Mouse (Mus musculus) kidney, embryonic 14.5 days (tissue): ENCODE measurements around the gene Sfxn3. TPM values are rescaled to one million over a fixed set of nuclear protein-coding genes. Genes with fewer than 3 reads are reported as not detected.

Experiments
- ATAC-seq: fragments of 200-750 bp; cut with Nextera tagmentation; 2 replicates; pipeline ENCODE4 v1.8.0; 2017; ENCODE audit warnings: moderate number of reproducible peaks, mild to moderate bottlenecking, moderate TSS enrichment, moderate library complexity; ENCODE audit not compliant: low FRiP score, low TSS enrichment
- H3K27ac ChIP-seq: fragments of 300-500 bp; sonication (generic); 2 replicates; pipeline ENCODE4 v1.5.1; 2014; ENCODE audit warnings: low read depth, mild to moderate bottlenecking, low read length, moderate library complexity, mixed read lengths
- H3K27me3 ChIP-seq: fragments of 300-500 bp; sonication (generic); 2 replicates; pipeline ENCODE4 v1.6.1; 2014; ENCODE audit warnings: mild to moderate bottlenecking, low read length; ENCODE audit not compliant: control insufficient read depth, insufficient read depth
- H3K36me3 ChIP-seq: fragments of 300-500 bp; sonication (generic); 2 replicates; pipeline ENCODE4 v1.6.1; 2014; ENCODE audit warnings: low read length, mixed read lengths; ENCODE audit not compliant: control insufficient read depth, insufficient read depth
- H3K4me1 ChIP-seq: fragments of 300-500 bp; sonication (generic); 2 replicates; pipeline ENCODE4 v1.6.1; 2014; ENCODE audit warnings: low read length, mixed read lengths; ENCODE audit not compliant: control insufficient read depth, insufficient read depth
- H3K4me2 ChIP-seq: fragments of 300-500 bp; sonication (generic); replicated peaks from 2 replicates; pipeline ENCODE4 v1.6.1; 2014; ENCODE audit warnings: low read depth, mild to moderate bottlenecking, low read length
- H3K4me3 ChIP-seq: fragments of 300-500 bp; sonication (generic); 2 replicates; pipeline ENCODE4 v1.5.1; 2014; ENCODE audit warnings: mild to moderate bottlenecking, low read length
- H3K9ac ChIP-seq: fragments of 300-500 bp; sonication (generic); 2 replicates; pipeline ENCODE4 v1.6.1; 2014; ENCODE audit warnings: low read depth, mild to moderate bottlenecking, low read length, moderate library complexity
- H3K9me3 ChIP-seq: fragments of 300-500 bp; sonication (generic); 2 replicates; pipeline ENCODE4 v1.6.1; 2016; ENCODE audit warnings: low read length; ENCODE audit not compliant: control insufficient read depth
- WGBS: fragments of 180-500 bp; shearing (Covaris S2); extraction: QIAGEN DNeasy Blood & Tissue Kit; methylation state at CpG from one replicate; pipeline ENCODE4 v1.1.7; 2014; 5-methylcytosine and 5-hydroxymethylcytosine counted together
- polyA plus RNA-seq: library from polyadenylated mRNA; unstranded; fragments of >200 nt; fragmentation: Nextera tagmentation; extraction: Ambion mirVana; gene quantifications from 2 replicates; pipeline ENCODE4 v1.2.1, GENCODE M21; 2014

The Sfxn3 gene
- polyA plus RNA-seq, 1 experiment from 2014 or later, result 18.3 TPM

- peak; percentile 44 for ATAC-seq
- H3K4me3 ChIP-seq, result peak overlapping the region; percentile 80
- H3K4me2 ChIP-seq, result peak overlapping the region; percentile 96
- peak overlapping the region; percentile 100 for H3K27ac ChIP-seq
- no peaks in the 10 kb centered on the region for H3K27me3 ChIP-seq
- peak overlapping the region; percentile 85; the same call in 1 of the 2 replicates for H3K9ac ChIP-seq
- under 1% methylated on average over 18 of the region's 18 CpGs for WGBS
- no peaks in the 10 kb centered on the region for H3K9me3 ChIP-seq
- peaks cover 56% of the 10 kb centered on the region for H3K4me1 ChIP-seq
- H3K36me3 ChIP-seq, result peaks cover 19% of the 10 kb centered on the region
Observed at GRCm38 (mm10) chr19:45016341-45017215, 30.7 kb upstream of the Sfxn3 start.

GRCm38 (mm10) chr19:45017216-45017771 is 30.0 kb upstream of the Sfxn3 start:
- H3K4me3 ChIP-seq, result peak overlapping the region; percentile 80
- WGBS, result under 1% methylated on average over 27 of the region's 27 CpGs
- H3K4me1 ChIP-seq, result peaks cover 61% of the 10 kb centered on the region
- peak overlapping the region; percentile 96 for H3K4me2 ChIP-seq
- H3K9ac ChIP-seq, result peak overlapping the region; percentile 85
- peak overlapping the region; percentile 100 for H3K27ac ChIP-seq
- no peaks in the 10 kb centered on the region for H3K9me3 ChIP-seq
- no peaks in the 10 kb centered on the region for H3K27me3 ChIP-seq
- H3K36me3 ChIP-seq, result peaks cover 19% of the 10 kb centered on the region
- peak; percentile 67 for ATAC-seq

GRCm38 (mm10) chr19:45017909-45018308 is 29.4 kb upstream of the Sfxn3 start:
- H3K4me2 ChIP-seq, result peak overlapping the region; percentile 96
- peak overlapping the region; percentile 85 for H3K9ac ChIP-seq
- under 1% methylated on average over 44 of the region's 48 CpGs for WGBS
- no peaks in the 10 kb centered on the region for H3K27me3 ChIP-seq
- H3K36me3 ChIP-seq, result peaks cover 20% of the 10 kb centered on the region
- ATAC-seq, result peak; percentile 72
- peak overlapping the region; percentile 100 for H3K27ac ChIP-seq
- peaks cover 61% of the 10 kb centered on the region for H3K4me1 ChIP-seq
- H3K9me3 ChIP-seq, result no peaks in the 10 kb centered on the region
- H3K4me3 ChIP-seq, result peak overlapping the region; percentile 80

GRCm38 (mm10) chr19:45018351-45018831 is 28.9 kb upstream of the Sfxn3 start:
- peak overlapping the region; percentile 85 for H3K9ac ChIP-seq
- H3K27me3 ChIP-seq, result no peaks in the 10 kb centered on the region
- peak overlapping the region; percentile 80 for H3K4me3 ChIP-seq
- H3K4me1 ChIP-seq, result peaks cover 58% of the 10 kb centered on the region
- H3K27ac ChIP-seq, result peak overlapping the region; percentile 100
- H3K9me3 ChIP-seq, result no peaks in the 10 kb centered on the region
- H3K4me2 ChIP-seq, result peak overlapping the region; percentile 96
- 3% methylated on average over 13 of the region's 13 CpGs for WGBS
- peak; percentile 1; the same call in 1 of the 2 replicates for ATAC-seq
- peaks cover 21% of the 10 kb centered on the region for H3K36me3 ChIP-seq

- peaks cover 47% of the 10 kb centered on the region for H3K4me1 ChIP-seq
- H3K4me3 ChIP-seq, result peak overlapping the region; percentile 4; the same call in 1 of the 2 replicates
- WGBS, result 50% methylated on average over 6 of the region's 6 CpGs
- peaks cover 36% of the 10 kb centered on the region for H3K36me3 ChIP-seq
- peak overlapping the region; percentile 18; the same call in 1 of the 2 replicates for H3K9ac ChIP-seq
- ATAC-seq, result no peak
- H3K27ac ChIP-seq, result no peak overlapping the region
- H3K27me3 ChIP-seq, result no peaks in the 10 kb centered on the region
- peak overlapping the region; percentile 30 for H3K4me2 ChIP-seq
- no peaks in the 10 kb centered on the region for H3K9me3 ChIP-seq
Observed at GRCm38 (mm10) chr19:45020348-45020747, 27.0 kb upstream of the Sfxn3 start.

- 90% methylated on average over 15 of the region's 15 CpGs for WGBS
- Histone ChIP-seq H3K27me3 (no peaks in the 10 kb centered on the region), H3K4me3 (no peak overlapping the region), H3K9ac (peak overlapping the region; percentile 18; the same call in 1 of the 2 replicates), H3K36me3 (peaks cover 46% of the 10 kb centered on the region), H3K4me1 (peaks cover 41% of the 10 kb centered on the region), H3K4me2 (no peak overlapping the region), H3K9me3 (no peaks in the 10 kb centered on the region), H3K27ac (no peak overlapping the region)
- ATAC-seq, result no peak
Observed at GRCm38 (mm10) chr19:45021362-45021761, 25.9 kb upstream of the Sfxn3 start.

- H3K4me3 ChIP-seq, result no peak overlapping the region
- no peak overlapping the region for H3K9ac ChIP-seq
- H3K27ac ChIP-seq, result no peak overlapping the region
- no peaks in the 10 kb centered on the region for H3K27me3 ChIP-seq
- peaks cover 65% of the 10 kb centered on the region for H3K36me3 ChIP-seq
- ATAC-seq, result no peak; the same call in 1 of the 2 replicates
- H3K4me2 ChIP-seq, result no peak overlapping the region
- no peaks in the 10 kb centered on the region for H3K9me3 ChIP-seq
- H3K4me1 ChIP-seq, result peaks cover 34% of the 10 kb centered on the region
- 79% methylated on average over 11 of the region's 11 CpGs for WGBS
Observed at GRCm38 (mm10) chr19:45023993-45024392, 23.3 kb upstream of the Sfxn3 start.

GRCm38 (mm10) chr19:45024775-45025174 is 22.5 kb upstream of the Sfxn3 start:
- H3K9me3 ChIP-seq, result no peaks in the 10 kb centered on the region
- ATAC-seq, result no peak
- H3K4me3 ChIP-seq, result no peak overlapping the region
- peaks cover 26% of the 10 kb centered on the region for H3K4me1 ChIP-seq
- WGBS, result 79% methylated on average over 20 of the region's 20 CpGs
- H3K4me2 ChIP-seq, result no peak overlapping the region
- no peak overlapping the region for H3K9ac ChIP-seq
- H3K27me3 ChIP-seq, result no peaks in the 10 kb centered on the region
- H3K27ac ChIP-seq, result no peak overlapping the region
- peaks cover 65% of the 10 kb centered on the region for H3K36me3 ChIP-seq
